Mouse (Mus musculus) stomach, embryonic 15.5 days (tissue): Measurements from ENCODE around the gene Olfr1094. TPM values are rescaled to one million over a fixed set of nuclear protein-coding genes. Genes with fewer than 3 reads are reported as not detected.

Source experiments
- ATAC-seq: fragments of 200-750 bp; cut with Nextera tagmentation; 2 replicates; pipeline ENCODE4 v1.8.0; 2017; ENCODE audit warnings: low read depth, moderate number of reproducible peaks, moderate TSS enrichment; ENCODE audit not compliant: insufficient read depth, low FRiP score
- H3K27ac ChIP-seq: fragments of 300-500 bp; sonication (generic); 2 replicates; pipeline ENCODE4 v1.5.1; 2015; ENCODE audit warnings: mild to moderate bottlenecking, inconsistent platforms
- H3K27me3 ChIP-seq: fragments of 300-500 bp; sonication (generic); replicated peaks from 2 replicates; pipeline ENCODE4 v1.6.1; 2015; ENCODE audit warnings: inconsistent platforms
- H3K36me3 ChIP-seq: fragments of 300-500 bp; sonication (generic); 2 replicates; pipeline ENCODE4 v1.6.1; 2015; ENCODE audit warnings: inconsistent platforms
- H3K4me1 ChIP-seq: fragments of 300-500 bp; sonication (generic); 2 replicates; pipeline ENCODE4 v1.6.1; 2015; ENCODE audit warnings: inconsistent platforms
- H3K4me2 ChIP-seq: fragments of 300-500 bp; sonication (generic); 2 replicates; pipeline ENCODE4 v1.6.1; 2015; ENCODE audit warnings: mild to moderate bottlenecking, inconsistent platforms
- H3K4me3 ChIP-seq: fragments of 300-500 bp; sonication (generic); replicated peaks from 2 replicates; pipeline ENCODE4 v1.5.1; 2015; ENCODE audit warnings: inconsistent platforms
- H3K9ac ChIP-seq: fragments of 300-500 bp; sonication (generic); 2 replicates; pipeline ENCODE4 v1.6.1; 2015; ENCODE audit warnings: inconsistent platforms
- H3K9me3 ChIP-seq: fragments of 300-500 bp; sonication (generic); 2 replicates; pipeline ENCODE4 v1.6.1; 2016; ENCODE audit warnings: inconsistent platforms
- WGBS: fragments of 180-500 bp; shearing (Covaris S2); methylation state at CpG from one replicate; pipeline ENCODE4 v1.1.7; 2015; 5-methylcytosine and 5-hydroxymethylcytosine counted together
- polyA plus RNA-seq: library from polyadenylated mRNA; unstranded; fragments of >200 nt; fragmentation: Nextera tagmentation; extraction: Ambion mirVana; gene quantifications from 2 replicates; pipeline ENCODE4 v1.2.1, GENCODE M21; 2015

The Olfr1094 gene
- not detected in 2 replicates for polyA plus RNA-seq

DNA sequence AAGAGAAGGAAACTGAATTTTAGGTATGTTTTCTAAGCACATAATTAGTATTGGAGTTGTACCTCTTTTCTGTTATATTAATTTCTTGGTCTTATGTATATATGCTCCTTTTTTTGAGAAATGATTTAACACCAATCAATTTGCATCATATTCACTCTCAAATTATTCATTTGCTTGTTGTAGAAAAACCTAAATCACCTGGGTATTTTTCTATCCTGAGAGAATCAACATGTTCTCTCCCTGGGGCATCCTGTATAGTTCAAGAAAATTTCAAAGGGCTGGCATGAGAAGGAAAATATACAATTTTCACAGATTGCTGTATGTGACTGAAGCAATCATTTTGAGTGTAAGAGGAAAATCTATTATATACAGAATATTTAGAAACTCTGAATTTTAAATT lies at the start of gene Olfr1094:
Gene Olfr1094, plus strand, starts transcription at position 301 of the 400 bp plus-strand sequence.
- no peaks in the 10 kb centered on the region for H3K36me3 ChIP-seq
- no peaks in the 10 kb centered on the region for H3K27me3 ChIP-seq
- no peak for ATAC-seq
- H3K9me3 ChIP-seq = no peaks in the 10 kb centered on the region
- no peaks in the 10 kb centered on the region for H3K4me1 ChIP-seq
- H3K27ac ChIP-seq = no peak within 1 kb of the TSS
- H3K4me3 ChIP-seq = no peak within 1 kb of the TSS
- H3K9ac ChIP-seq = no peak within 1 kb of the TSS
- H3K4me2 ChIP-seq = no peak within 1 kb of the TSS

DNA sequence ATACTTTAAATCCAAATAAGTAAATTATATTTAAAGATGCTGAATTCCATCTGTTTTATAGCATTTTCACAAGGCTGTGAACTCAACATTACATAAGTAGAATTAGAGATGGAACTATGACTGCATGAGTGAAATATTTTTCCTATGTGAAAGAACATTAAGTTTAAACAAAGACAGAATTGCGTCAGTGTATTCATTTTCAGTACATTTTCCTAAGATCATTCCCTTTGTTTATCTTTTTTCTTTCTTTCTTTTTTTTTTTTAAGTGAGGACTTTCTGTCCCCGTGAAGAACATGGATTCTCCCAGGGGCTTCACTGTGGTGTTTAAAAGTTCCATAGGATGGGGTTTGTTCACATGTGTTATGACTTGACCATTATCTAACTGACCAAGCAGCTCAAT lies 42.3 kb upstream of the Olfr1094 start, which contains the start of gene Olfr1093:
Gene Olfr1093, plus strand, starts transcription at position 301 of the 400 bp plus-strand sequence.
- no peak within 1 kb of the TSS for H3K4me3 ChIP-seq

DNA sequence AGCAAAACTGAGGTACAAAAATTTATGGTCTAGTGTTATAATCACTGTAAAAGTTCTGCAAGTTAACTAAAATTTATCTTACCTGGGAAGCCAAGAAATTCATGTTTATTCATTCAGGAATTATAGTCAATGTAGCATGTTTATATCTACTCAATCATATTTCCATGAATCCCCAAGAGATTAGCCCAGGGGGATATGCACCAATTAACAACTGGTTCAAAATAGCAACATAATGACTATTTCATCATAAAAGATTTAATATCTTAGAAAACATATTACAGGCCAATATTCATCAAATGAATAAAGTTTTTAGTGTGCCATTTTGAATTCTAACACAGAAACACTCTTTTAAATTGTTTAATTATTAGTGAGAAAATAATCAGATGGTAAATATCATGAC lies 14.5 kb upstream of the Olfr1094 start, which contains the start of gene Olfr141:
Gene Olfr141, minus strand, starts transcription at position 101 of the 400 bp plus-strand sequence.
- ATAC-seq = no peak
- H3K4me2 ChIP-seq = no peak within 1 kb of the TSS
- H3K4me3 ChIP-seq = no peak within 1 kb of the TSS

More for the DNA sequence above, 42.3 kb upstream of the Olfr1094 start, which contains the start of gene Olfr1093:
- Histone ChIP-seq H3K27me3 (no peaks in the 10 kb centered on the region), H3K27ac (no peak within 1 kb of the TSS), H3K9ac (no peak within 1 kb of the TSS), H3K4me2 (no peak within 1 kb of the TSS), H3K4me1 (no peaks in the 10 kb centered on the region), H3K9me3 (no peaks in the 10 kb centered on the region), H3K36me3 (no peaks in the 10 kb centered on the region)
- 69% methylated on average over 2 of the region's 2 CpGs for WGBS
- no peak for ATAC-seq

DNA sequence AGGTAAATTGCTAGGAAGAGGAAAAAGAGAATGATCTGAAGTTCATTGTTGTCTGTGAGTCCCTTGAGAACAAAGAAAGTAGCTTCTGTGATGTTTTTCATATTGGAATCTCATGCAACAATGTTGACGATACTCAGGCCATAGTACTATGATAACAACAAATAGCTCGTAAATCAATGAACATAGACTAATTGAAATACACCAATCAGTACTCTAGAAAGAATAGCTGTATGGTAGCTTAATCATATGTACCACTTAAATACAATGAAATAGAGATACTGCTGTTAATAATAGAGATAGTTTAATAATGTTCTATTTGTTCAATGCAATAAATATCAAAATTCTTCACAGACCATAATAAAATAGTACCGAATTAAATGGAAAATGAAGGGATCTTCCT lies 27.1 kb downstream of the Olfr1094 start, which contains the start of gene Olfr1095:
Gene Olfr1095, minus strand, starts transcription at position 101 of the 400 bp plus-strand sequence.
- WGBS = 87% methylated on average over 3 of the region's 3 CpGs
- no peak within 1 kb of the TSS for H3K4me3 ChIP-seq
- no peaks in the 10 kb centered on the region for H3K4me1 ChIP-seq
- H3K36me3 ChIP-seq = no peaks in the 10 kb centered on the region
- no peaks in the 10 kb centered on the region for H3K27me3 ChIP-seq
- H3K4me2 ChIP-seq = no peak within 1 kb of the TSS
- no peak for ATAC-seq
- no peaks in the 10 kb centered on the region for H3K9me3 ChIP-seq
- H3K9ac ChIP-seq = no peak within 1 kb of the TSS
- H3K27ac ChIP-seq = no peak within 1 kb of the TSS

More for the DNA sequence above, 14.5 kb upstream of the Olfr1094 start, which contains the start of gene Olfr141:
- Histone ChIP-seq H3K4me1 (no peaks in the 10 kb centered on the region), H3K36me3 (no peaks in the 10 kb centered on the region), H3K27ac (no peak within 1 kb of the TSS), H3K9me3 (no peaks in the 10 kb centered on the region), H3K9ac (no peak within 1 kb of the TSS), H3K27me3 (no peaks in the 10 kb centered on the region)

DNA sequence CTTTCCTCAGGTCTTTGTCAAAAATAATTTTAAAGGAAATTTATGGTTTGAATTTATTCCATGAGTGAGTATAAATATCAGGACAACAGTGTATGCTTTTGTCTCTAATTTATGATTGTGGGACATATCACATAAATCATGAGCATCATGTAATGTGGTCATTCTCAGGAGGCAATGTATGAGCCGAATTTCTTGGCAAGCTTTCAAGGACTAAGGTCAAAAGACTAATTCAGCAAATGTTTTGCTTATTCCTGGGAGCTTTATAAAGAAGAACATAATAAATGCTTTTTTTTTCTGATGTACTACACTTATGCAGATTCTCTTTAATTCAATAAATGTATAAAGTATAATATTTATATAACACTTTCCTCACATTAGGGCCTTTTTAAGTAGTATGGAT lies 50.2 kb downstream of the Olfr1094 start, which contains the start of gene Gm13723:
Gene Gm13723, minus strand, starts transcription at position 101 of the 400 bp plus-strand sequence.
- no peaks in the 10 kb centered on the region for H3K27me3 ChIP-seq
- no peaks in the 10 kb centered on the region for H3K9me3 ChIP-seq
- WGBS = 23% methylated on average over 1 of the region's 1 CpGs
- no peaks in the 10 kb centered on the region for H3K4me1 ChIP-seq
- no peak for ATAC-seq
- H3K4me2 ChIP-seq = no peak within 1 kb of the TSS
- H3K27ac ChIP-seq = no peak within 1 kb of the TSS
- no peak within 1 kb of the TSS for H3K9ac ChIP-seq
- no peak within 1 kb of the TSS for H3K4me3 ChIP-seq
- no peaks in the 10 kb centered on the region for H3K36me3 ChIP-seq

Other genes with a start within 250 kb of the Olfr1094 start
- gene Olfr1082, start 225.7 kb upstream of the Olfr1094 start, polyA plus RNA-seq = not detected in 2 replicates
- gene Olfr1084, start 184.9 kb upstream of the Olfr1094 start, polyA plus RNA-seq = not detected in 2 replicates
- not detected in 2 replicates for gene Olfr1085, start 162.6 kb upstream of the Olfr1094 start, polyA plus RNA-seq
- gene Olfr1086, start 144.6 kb upstream of the Olfr1094 start, polyA plus RNA-seq = not detected in 2 replicates
- gene Olfr1087, start 126.3 kb upstream of the Olfr1094 start, polyA plus RNA-seq = not detected in 2 replicates
- gene Olfr1089, start 91.0 kb upstream of the Olfr1094 start, polyA plus RNA-seq = not detected in 2 replicates
- not detected in 2 replicates for gene Olfr1090, start 65.7 kb upstream of the Olfr1094 start, polyA plus RNA-seq
- gene Olfr1093, start 42.2 kb upstream of the Olfr1094 start, polyA plus RNA-seq = not detected in 2 replicates
- gene Olfr141, start 14.6 kb upstream of the Olfr1094 start, polyA plus RNA-seq = not detected in 2 replicates
- not detected in 2 replicates for gene Olfr1095, start 27.0 kb downstream of the Olfr1094 start, polyA plus RNA-seq
- not detected in 2 replicates for gene Gm13723, start 50.1 kb downstream of the Olfr1094 start, polyA plus RNA-seq
- not detected in 2 replicates for gene Olfr1097, start 67.6 kb downstream of the Olfr1094 start, polyA plus RNA-seq
- gene Olfr1098, start 99.9 kb downstream of the Olfr1094 start, polyA plus RNA-seq = not detected in 2 replicates
- not detected in 2 replicates for gene Olfr1099, start 136.0 kb downstream of the Olfr1094 start, polyA plus RNA-seq
- not detected in 2 replicates for gene Olfr1100, start 155.3 kb downstream of the Olfr1094 start, polyA plus RNA-seq
- gene Olfr1101, start 166.6 kb downstream of the Olfr1094 start, polyA plus RNA-seq = not detected in 2 replicates
- not detected in 2 replicates for gene Olfr1102, start 173.7 kb downstream of the Olfr1094 start, polyA plus RNA-seq
- gene Olfr1104, start 202.4 kb downstream of the Olfr1094 start, polyA plus RNA-seq = not detected in 2 replicates
- not detected in 2 replicates for gene Olfr1105, start 211.9 kb downstream of the Olfr1094 start, polyA plus RNA-seq
- not detected in 2 replicates for gene Olfr1106, start 227.6 kb downstream of the Olfr1094 start, polyA plus RNA-seq